Mouse (Mus musculus) stomach, postnatal 0 days (tissue): ENCODE results near the gene Mctp1. TPM values are rescaled to one million over a fixed set of nuclear protein-coding genes. Genes with fewer than 3 reads are reported as not detected.

ENCODE experiments used
- ATAC-seq: fragments of 200-750 bp; cut with Nextera tagmentation; 2 replicates; pipeline ENCODE4 v1.8.0; 2017; ENCODE audit not compliant: low FRiP score, low TSS enrichment
- DNase-seq: peaks from one replicate; pipeline ENCODE4 v3.0.0-alpha.2; 2016; ENCODE audit warnings: low spot score
- H3K27ac ChIP-seq: fragments of 300-500 bp; sonication (generic); replicated peaks from 2 replicates; pipeline ENCODE4 v1.5.1; 2014; ENCODE audit warnings: mild to moderate bottlenecking, control low read depth
- H3K27me3 ChIP-seq: fragments of 300-500 bp; sonication (generic); 2 replicates; pipeline ENCODE4 v1.6.1; 2014; ENCODE audit warnings: low read length; ENCODE audit not compliant: control insufficient read depth, insufficient read depth
- H3K36me3 ChIP-seq: fragments of 300-500 bp; sonication (generic); 2 replicates; pipeline ENCODE4 v1.6.1; 2014; ENCODE audit warnings: low read length, mixed read lengths; ENCODE audit not compliant: control insufficient read depth, insufficient read depth
- H3K4me1 ChIP-seq: fragments of 300-500 bp; sonication (generic); replicated peaks from 2 replicates; pipeline ENCODE4 v1.6.1; 2014; ENCODE audit warnings: antibody characterized with exemption; ENCODE audit not compliant: control insufficient read depth, insufficient read depth
- H3K4me2 ChIP-seq: fragments of 300-500 bp; sonication (generic); replicated peaks from 2 replicates; pipeline ENCODE4 v1.6.1; 2014; ENCODE audit warnings: low read depth, mild to moderate bottlenecking, control low read depth, moderate library complexity
- H3K4me3 ChIP-seq: fragments of 300-500 bp; sonication (generic); 2 replicates; pipeline ENCODE4 v1.5.1; 2014; ENCODE audit warnings: low read depth, low read length, control low read depth
- H3K9ac ChIP-seq: fragments of 300-500 bp; sonication (generic); 2 replicates; pipeline ENCODE4 v1.6.1; 2014; ENCODE audit warnings: mild to moderate bottlenecking, low read length, control low read depth, mixed read lengths
- H3K9me3 ChIP-seq: fragments of 300-500 bp; sonication (generic); 2 replicates; pipeline ENCODE4 v1.6.1; 2016; ENCODE audit warnings: low read length; ENCODE audit not compliant: control insufficient read depth
- CTCF ChIP-seq: IDR thresholded peaks from 2 replicates; pipeline ENCODE4 v1.5.1; 2016; ENCODE audit warnings: antibody characterized with exemption, low read depth, mild to moderate bottlenecking, moderate library complexity
- EP300 ChIP-seq: optimal IDR thresholded peaks from 2 replicates; pipeline ENCODE3; 2016; ENCODE audit warnings: antibody characterized with exemption
- WGBS: fragments of 180-500 bp; shearing (Covaris S2); extraction: QIAGEN DNeasy Blood & Tissue Kit; methylation state at CpG from one replicate; pipeline ENCODE4 v1.1.7; 2014; 5-methylcytosine and 5-hydroxymethylcytosine counted together
- polyA plus RNA-seq: library from polyadenylated mRNA; unstranded; fragments of >200 nt; fragmentation: Nextera tagmentation; extraction: Ambion mirVana; gene quantifications from 2 replicates; pipeline ENCODE4 v1.2.1, GENCODE M21; 2015

The Mctp1 gene
- polyA plus RNA-seq, 1 experiment from 2014 or later = 1.1 TPM

DNA sequence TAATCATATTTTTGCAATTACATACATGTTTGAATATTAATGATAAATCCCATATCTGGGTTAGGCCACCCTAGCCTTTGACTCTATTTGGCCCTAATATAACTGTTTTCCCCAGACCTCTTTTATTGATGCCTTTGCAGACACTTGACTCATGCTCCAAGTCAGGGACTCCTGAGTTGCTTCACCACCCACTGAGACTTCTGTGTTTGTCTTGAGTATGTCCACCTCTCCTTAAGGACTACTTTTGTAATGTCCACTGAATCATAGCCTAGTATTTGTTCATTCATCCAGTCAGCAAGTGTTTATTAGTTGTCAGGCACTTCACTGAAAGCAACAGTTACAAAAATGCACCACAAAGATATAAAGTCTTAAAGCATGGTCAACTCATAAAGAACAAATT lies 235.8 kb downstream of the Mctp1 start:
- Histone ChIP-seq H3K4me3 (no peak overlapping the region), H3K9ac (no peak overlapping the region), H3K27me3 (no peaks in the 10 kb centered on the region), H3K9me3 (no peaks in the 10 kb centered on the region), H3K4me2 (no peak overlapping the region), H3K4me1 (no peaks in the 10 kb centered on the region), H3K27ac (no peak overlapping the region), H3K36me3 (no peaks in the 10 kb centered on the region)
- ATAC-seq (no peak), DNase-seq (no peak)
- TF ChIP-seq EP300 (no peak), CTCF (no peak)

DNA sequence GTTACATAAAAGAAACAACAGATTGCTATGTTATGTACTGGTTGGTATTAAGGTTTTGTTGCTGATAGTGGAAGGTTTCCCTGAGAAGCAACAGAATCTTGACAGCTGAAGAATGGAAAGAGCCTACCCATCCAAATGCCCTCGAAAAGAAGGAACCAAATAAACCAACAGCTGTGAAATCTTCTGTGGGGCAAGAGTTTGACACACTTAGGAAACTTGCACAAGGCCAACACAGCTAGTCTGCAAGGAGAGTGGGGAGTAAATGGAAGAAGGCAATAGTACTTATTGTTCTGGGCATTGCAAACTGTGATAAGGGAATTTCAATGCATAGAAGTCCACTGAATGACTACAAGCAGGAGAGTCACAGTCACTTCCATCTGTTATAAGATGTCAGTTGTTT lies 236.2 kb downstream of the Mctp1 start:
- Histone ChIP-seq H3K4me2 (no peak overlapping the region), H3K27me3 (no peaks in the 10 kb centered on the region), H3K36me3 (no peaks in the 10 kb centered on the region), H3K4me1 (no peaks in the 10 kb centered on the region), H3K27ac (no peak overlapping the region), H3K4me3 (no peak overlapping the region), H3K9ac (no peak overlapping the region), H3K9me3 (no peaks in the 10 kb centered on the region)
- DNase-seq = no peak
- ATAC-seq = no peak
- WGBS = 50% methylated on average over 1 of the region's 1 CpGs
- TF ChIP-seq EP300 = no peak
- no peak for TF ChIP-seq CTCF

DNA sequence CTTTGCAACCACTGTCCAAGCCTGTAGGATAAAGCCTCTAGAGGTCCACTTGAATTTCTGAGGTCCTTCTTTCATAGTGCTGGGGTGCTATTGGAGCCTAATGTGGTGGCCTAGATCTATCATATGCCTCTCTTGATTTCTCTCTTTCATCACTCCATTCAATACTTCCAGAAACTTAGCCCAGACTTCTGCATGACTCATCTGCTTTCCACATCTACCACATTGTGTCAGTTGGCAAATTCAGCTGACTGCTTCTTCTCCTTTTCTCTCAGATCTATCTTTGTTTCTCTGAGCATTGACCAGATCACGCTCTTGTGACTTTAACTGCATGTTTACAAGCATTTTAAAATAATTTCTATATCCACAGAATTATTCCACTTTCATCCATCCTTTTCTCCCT lies 249.4 kb downstream of the Mctp1 start:
- Histone ChIP-seq H3K4me3 (no peak overlapping the region), H3K9me3 (no peaks in the 10 kb centered on the region), H3K9ac (no peak overlapping the region), H3K36me3 (no peaks in the 10 kb centered on the region), H3K27ac (no peak overlapping the region), H3K4me1 (no peaks in the 10 kb centered on the region), H3K4me2 (no peak overlapping the region), H3K27me3 (no peaks in the 10 kb centered on the region)
- 88% methylated on average over 1 of the region's 1 CpGs for WGBS
- ATAC-seq (no peak), DNase-seq (no peak)
- TF ChIP-seq CTCF = no peak
- no peak for TF ChIP-seq EP300

DNA sequence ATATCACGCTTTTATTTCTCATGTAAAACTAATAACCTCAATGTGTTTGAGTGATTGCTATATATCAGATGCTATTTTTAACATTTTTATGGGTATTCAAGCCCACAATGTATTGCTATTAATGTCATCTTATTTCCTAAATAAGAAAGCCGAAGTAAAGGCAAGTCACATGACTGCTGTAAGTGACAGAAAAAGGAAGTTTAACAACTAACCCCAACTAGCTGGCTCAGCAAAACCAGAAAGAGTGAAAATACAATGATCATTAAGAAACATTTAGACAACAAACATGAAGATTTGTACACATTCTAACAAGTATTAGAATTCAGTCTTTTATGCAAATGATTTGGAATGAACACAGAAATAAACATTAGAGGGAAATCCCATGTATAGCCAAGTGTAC lies 253.9 kb downstream of the Mctp1 start:
- H3K9me3 ChIP-seq = no peaks in the 10 kb centered on the region
- TF ChIP-seq EP300 (no peak), CTCF (no peak)
- no peaks in the 10 kb centered on the region for H3K4me1 ChIP-seq
- no peak overlapping the region for H3K4me3 ChIP-seq
- WGBS = 74% methylated on average over 2 of the region's 2 CpGs
- H3K4me2 ChIP-seq = no peak overlapping the region
- H3K27me3 ChIP-seq = no peaks in the 10 kb centered on the region
- ATAC-seq (no peak), DNase-seq (no peak)
- no peaks in the 10 kb centered on the region for H3K36me3 ChIP-seq
- no peak overlapping the region for H3K27ac ChIP-seq
- no peak overlapping the region for H3K9ac ChIP-seq

DNA sequence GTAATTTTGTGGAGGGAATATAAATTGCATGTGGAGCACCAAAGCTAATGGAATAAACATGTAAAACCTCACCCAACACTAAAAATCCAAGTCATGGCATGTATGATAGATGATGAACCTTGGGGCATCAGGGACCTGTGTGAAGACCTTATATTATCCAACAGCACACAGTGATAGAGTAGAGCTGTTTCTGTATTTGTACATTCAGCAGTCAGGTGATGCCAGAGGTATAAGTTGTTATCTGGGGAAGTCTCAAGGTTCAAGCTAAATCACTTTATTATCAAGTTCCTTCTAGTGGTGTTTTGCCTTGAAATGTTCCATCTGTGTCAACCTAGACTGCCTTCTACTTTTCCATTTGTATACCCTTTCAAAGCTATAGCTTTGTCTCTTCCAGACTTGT lies 275.2 kb downstream of the Mctp1 start:
- H3K27ac ChIP-seq = no peak overlapping the region
- no peak overlapping the region for H3K9ac ChIP-seq
- ATAC-seq = no peak
- TF ChIP-seq EP300 (no peak), CTCF (no peak)
- no peak for DNase-seq
- no peaks in the 10 kb centered on the region for H3K9me3 ChIP-seq
- H3K4me2 ChIP-seq = no peak overlapping the region
- H3K36me3 ChIP-seq = no peaks in the 10 kb centered on the region
- H3K27me3 ChIP-seq = no peaks in the 10 kb centered on the region
- no peaks in the 10 kb centered on the region for H3K4me1 ChIP-seq
- H3K4me3 ChIP-seq = no peak overlapping the region

DNA sequence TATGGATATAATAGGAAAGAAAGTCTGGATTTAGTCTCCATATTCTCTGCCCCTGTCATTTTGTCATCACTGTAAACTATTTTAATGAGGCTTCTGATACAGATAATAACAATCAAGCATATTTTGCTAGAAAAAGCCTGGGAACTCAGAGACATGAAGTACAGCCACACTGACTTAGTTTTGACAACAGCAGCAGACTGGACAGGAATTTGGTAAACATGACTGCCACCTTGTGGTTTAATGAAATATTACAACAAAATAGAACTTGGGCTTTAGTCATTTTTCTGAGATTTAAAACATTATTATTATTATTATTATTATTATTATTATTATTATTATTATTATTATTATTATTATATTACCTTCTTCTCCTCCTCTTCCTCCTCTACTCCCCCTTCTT lies 297.0 kb downstream of the Mctp1 start:
- Histone ChIP-seq H3K4me3 (no peak overlapping the region), H3K27ac (no peak overlapping the region), H3K27me3 (no peaks in the 10 kb centered on the region), H3K36me3 (no peaks in the 10 kb centered on the region), H3K9ac (no peak overlapping the region), H3K4me2 (no peak overlapping the region), H3K4me1 (no peaks in the 10 kb centered on the region), H3K9me3 (no peaks in the 10 kb centered on the region)
- ATAC-seq (no peak), DNase-seq (no peak)
- TF ChIP-seq EP300 (no peak), CTCF (peak; percentile 76)

DNA sequence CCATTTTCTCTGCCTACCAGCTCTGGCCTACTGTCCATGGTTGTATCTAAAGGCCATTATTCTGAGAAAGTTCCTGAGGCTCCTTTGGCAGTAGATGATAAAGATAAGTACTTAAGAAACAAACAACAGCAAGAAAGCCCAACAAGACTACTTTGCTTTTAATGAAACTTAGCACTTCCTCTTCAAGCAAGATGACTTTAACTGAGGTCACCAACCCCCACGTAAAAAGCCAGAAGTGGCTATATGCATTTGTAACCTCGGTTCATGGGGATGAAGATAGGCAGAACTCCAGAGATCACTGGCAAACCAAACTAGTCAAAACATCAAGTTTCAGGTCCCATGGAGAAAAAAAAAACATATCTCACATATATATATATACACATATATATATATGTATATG lies 305.0 kb downstream of the Mctp1 start:
- Histone ChIP-seq H3K4me3 (no peak overlapping the region), H3K9ac (no peak overlapping the region), H3K4me2 (no peak overlapping the region), H3K36me3 (no peaks in the 10 kb centered on the region), H3K9me3 (no peaks in the 10 kb centered on the region), H3K4me1 (no peaks in the 10 kb centered on the region), H3K27ac (no peak overlapping the region), H3K27me3 (no peaks in the 10 kb centered on the region)
- DNase-seq = no peak
- WGBS = 83% methylated on average over 2 of the region's 2 CpGs
- TF ChIP-seq CTCF = no peak
- no peak for TF ChIP-seq EP300
- no peak for ATAC-seq
